Mouse (Mus musculus) ES-Bruce4 (cell line): ENCODE measurements around the gene Prkd2.

Experiments
- CTCF ChIP-seq: IDR thresholded peaks from one replicate; pipeline ENCODE4 v1.8.1; 2011; ENCODE audit warnings: low read depth, low read length
- POLR2A ChIP-seq: IDR thresholded peaks from one replicate; pipeline ENCODE4 v1.8.1; 2011; ENCODE audit warnings: low read length; ENCODE audit not compliant: insufficient read depth

- TF ChIP-seq POLR2A (no peak), CTCF (no peak)
Measured at GRCm38 (mm10) chr7:16794886-16795285, 47.8 kb upstream of the Prkd2 start.
